10 mouse cellular contexts compared by ENCODE assay signal in the genomic region with DNA sequence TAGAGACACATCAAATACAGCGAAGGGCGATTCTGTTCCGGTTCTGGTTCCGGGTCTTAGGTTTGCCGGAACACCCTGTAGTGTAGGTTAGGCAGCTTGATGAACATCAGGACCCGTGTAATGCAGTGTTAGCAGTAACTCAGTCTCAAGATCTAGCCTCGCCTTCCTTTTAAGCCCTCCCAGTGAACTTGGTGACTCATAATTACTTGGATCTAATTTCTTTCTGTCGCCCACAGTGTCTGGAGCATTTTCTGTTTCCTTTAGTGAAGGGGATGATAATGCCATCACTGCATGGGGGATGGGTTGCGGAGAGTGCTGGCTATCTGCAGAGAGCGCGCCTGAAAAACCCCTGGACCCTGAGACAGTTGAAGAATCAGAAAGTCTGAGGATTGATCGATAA. TPM values are rescaled to one million over a fixed set of nuclear protein-coding genes. Genes with fewer than 3 reads are reported as not detected.
A peak's percentile ranks its signal among the peaks of the same experiment; 100 is the strongest.
DNase-seq lines count a peak whose midpoint lies in the region; ATAC-seq and TF ChIP-seq lines count a peak whose summit lies in the region.
"Had no signal": no experiment of that assay in that cellular context is flagged by ENCODE, and none has a peak within 500 bp of the region (broad histone marks: within the 10 kb centered on the region; RNA-seq: fewer than 3 reads in every experiment).

No protein-coding gene starts in this region.

- H3K4me3 ChIP-seq in liver, embryonic 12.5 days: 0 out of 2 replicates have a peak overlapping the region, but pooled peaks have one; percentile 20
- H3K4me3 ChIP-seq in liver, postnatal 0 days (ENCODE audit: low read depth, low read length): no peak overlapping the region
- no peak overlapping the region for H3K4me3 ChIP-seq in intestine, embryonic 14.5 days (ENCODE audit: low read depth, low read length)
- H3K4me3 ChIP-seq in stomach, embryonic 16.5 days (replicated peaks; ENCODE audit: low read length): no peak overlapping the region
- H3K4me3 ChIP-seq: neural tube, embryonic 12.5 days had no signal

- no peak for ATAC-seq in liver, embryonic 12.5 days
- ATAC-seq in liver, postnatal 0 days: no peak
- ATAC-seq in intestine, embryonic 14.5 days (replicated peaks; ENCODE audit: low FRiP score, low TSS enrichment, low read depth): 0 out of 2 replicates have a peak, but pooled peaks have one; percentile 29
- ATAC-seq in stomach, embryonic 16.5 days (ENCODE audit: insufficient read depth, low FRiP score): 0 out of 2 replicates have a peak, but pooled peaks have one; percentile 24

- H3K9ac ChIP-seq in liver, embryonic 12.5 days: no peak overlapping the region
- no peak overlapping the region for H3K9ac ChIP-seq in liver, postnatal 0 days (replicated peaks)
- H3K9ac ChIP-seq in intestine, embryonic 14.5 days (ENCODE audit: low read length): no peak overlapping the region
- H3K9ac ChIP-seq in stomach, embryonic 16.5 days (ENCODE audit: low read length): no peak overlapping the region
- H3K9ac ChIP-seq: neural tube, embryonic 12.5 days had no signal

- no peak for TF ChIP-seq CTCF in liver, postnatal 0 days (IDR thresholded peaks at IDR 0.05; ENCODE audit: low read depth)

- H3K4me1 ChIP-seq in liver, embryonic 12.5 days: peaks cover 36% of the 10 kb centered on the region
- no peaks in the 10 kb centered on the region for H3K4me1 ChIP-seq in liver, postnatal 0 days (ENCODE audit: insufficient read depth)
- H3K4me1 ChIP-seq in intestine, embryonic 14.5 days (replicated peaks; ENCODE audit: control insufficient read depth, insufficient read depth, low read length): peaks cover 3% of the 10 kb centered on the region; the same call in 1 of the 2 replicates
- H3K4me1 ChIP-seq in stomach, embryonic 16.5 days (ENCODE audit: control insufficient read depth, insufficient read depth, low read length): 0 out of 2 replicates have a peak, but pooled peaks cover 5% of the 10 kb centered on the region
- H3K4me1 ChIP-seq: neural tube, embryonic 12.5 days had no signal

- no peaks in the 10 kb centered on the region for H3K27me3 ChIP-seq in liver, embryonic 12.5 days (replicated peaks)
- H3K27me3 ChIP-seq in liver, postnatal 0 days (ENCODE audit: insufficient read depth, low read length): no peaks in the 10 kb centered on the region
- H3K27me3 ChIP-seq in intestine, embryonic 14.5 days (replicated peaks; ENCODE audit: control insufficient read depth, insufficient read depth, low read length): no peaks in the 10 kb centered on the region
- H3K27me3 ChIP-seq in stomach, embryonic 16.5 days (ENCODE audit: control insufficient read depth, insufficient read depth, low read length): no peaks in the 10 kb centered on the region
- H3K27me3 ChIP-seq: neural tube, embryonic 12.5 days had no signal

- no peaks in the 10 kb centered on the region for H3K36me3 ChIP-seq in liver, embryonic 12.5 days
- H3K36me3 ChIP-seq in liver, postnatal 0 days (replicated peaks; ENCODE audit: insufficient read depth, low read length): no peaks in the 10 kb centered on the region
- no peaks in the 10 kb centered on the region for H3K36me3 ChIP-seq in intestine, embryonic 14.5 days (ENCODE audit: control insufficient read depth, insufficient read depth, low read length)
- no peaks in the 10 kb centered on the region for H3K36me3 ChIP-seq in stomach, embryonic 16.5 days (ENCODE audit: control insufficient read depth, insufficient read depth, low read length)
- H3K36me3 ChIP-seq: neural tube, embryonic 12.5 days had no signal

- H3K9me3 ChIP-seq in liver, embryonic 12.5 days (replicated peaks): no peaks in the 10 kb centered on the region
- no peaks in the 10 kb centered on the region for H3K9me3 ChIP-seq in liver, postnatal 0 days (ENCODE audit: low read length)
- H3K9me3 ChIP-seq in intestine, embryonic 14.5 days (ENCODE audit: control insufficient read depth, low read length): no peaks in the 10 kb centered on the region
- H3K9me3 ChIP-seq in stomach, embryonic 16.5 days (replicated peaks; ENCODE audit: control insufficient read depth, low read length): no peaks in the 10 kb centered on the region
- H3K9me3 ChIP-seq: neural tube, embryonic 12.5 days had no signal

- DNase-seq in liver, postnatal 0 days: no peak
- peak; percentile 28 for DNase-seq in brain, adult 2 months (ENCODE audit: low read depth, low spot score)
- DNase-seq in intestine, embryonic 14.5 days (ENCODE audit: low spot score): no peak
- DNase-seq in cerebellum, adult 18-20 months: no peak
- no peak for DNase-seq in urinary bladder, adult 18-20 months (ENCODE audit: low spot score in 2 of 2)
- DNase-seq: kidney, adult 2 months; lung, postnatal 14 days had no signal

- TF ChIP-seq EP300 in liver, postnatal 0 days (IDR thresholded peaks at IDR 0.05; ENCODE audit: low read depth): no peak

- H3K27ac ChIP-seq in liver, embryonic 12.5 days: peak overlapping the region; percentile 27; the same call in 1 of the 2 replicates
- H3K27ac ChIP-seq in liver, postnatal 0 days (ENCODE audit: low read depth): no peak overlapping the region
- H3K27ac ChIP-seq in intestine, embryonic 14.5 days (ENCODE audit: low read depth): no peak overlapping the region
- peak overlapping the region; percentile 32 for H3K27ac ChIP-seq in stomach, embryonic 16.5 days (ENCODE audit: low read length)
- H3K27ac ChIP-seq: neural tube, embryonic 12.5 days had no signal

- peak overlapping the region; percentile 54 for H3K4me2 ChIP-seq in liver, embryonic 12.5 days
- H3K4me2 ChIP-seq in liver, postnatal 0 days (ENCODE audit: low read depth, low read length): no peak overlapping the region
- H3K4me2 ChIP-seq in intestine, embryonic 14.5 days (ENCODE audit: low read length): no peak overlapping the region
- H3K4me2 ChIP-seq in stomach, embryonic 16.5 days (ENCODE audit: low read depth, low read length): peak overlapping the region; percentile 27; the same call in 1 of the 2 replicates
- H3K4me2 ChIP-seq: neural tube, embryonic 12.5 days had no signal

- WGBS in liver, embryonic 12.5 days (ENCODE audit: insufficient replicate concordance): 60% methylated on average over 12 of the region's 12 CpGs
- 78% methylated on average over 12 of the region's 12 CpGs for WGBS in liver, postnatal 0 days (ENCODE audit: insufficient replicate concordance)
- 64% methylated on average over 12 of the region's 12 CpGs for WGBS in intestine, embryonic 14.5 days
- WGBS in stomach, embryonic 16.5 days: 60% methylated on average over 12 of the region's 12 CpGs

RNA-seq across cellular contexts. Expression of a gene that starts 26.3 kb away (rescaled TPM):
- polyA plus RNA-seq in liver, embryonic 12.5 days (2016; fragmentation: Nextera tagmentation; extraction: Ambion mirVana): 11.3 and 13.3 TPM in 2 replicates
- polyA plus RNA-seq in liver, postnatal 0 days (2015; fragmentation: Nextera tagmentation; extraction: Ambion mirVana): 7.7 and 8.0 TPM in 2 replicates
- polyA plus RNA-seq in intestine, embryonic 14.5 days (2014; fragmentation: Nextera tagmentation; extraction: Ambion mirVana): 28.0 and 28.9 TPM in 2 replicates
- polyA plus RNA-seq in stomach, embryonic 16.5 days (2015; fragmentation: Nextera tagmentation; extraction: Ambion mirVana): 18.7 and 20.8 TPM in 2 replicates

RNA-seq across cellular contexts. Expression of a gene that starts 49.7 kb away (rescaled TPM):
- 54.0 and 61.9 TPM in 2 replicates for polyA plus RNA-seq in liver, embryonic 12.5 days (2016; fragmentation: Nextera tagmentation; extraction: Ambion mirVana)
- polyA plus RNA-seq in liver, postnatal 0 days (2015; fragmentation: Nextera tagmentation; extraction: Ambion mirVana): 31.2 and 32.2 TPM in 2 replicates
- 77.5 and 83.2 TPM in 2 replicates for polyA plus RNA-seq in intestine, embryonic 14.5 days (2014; fragmentation: Nextera tagmentation; extraction: Ambion mirVana)
- 45.8 and 48.9 TPM in 2 replicates for polyA plus RNA-seq in stomach, embryonic 16.5 days (2015; fragmentation: Nextera tagmentation; extraction: Ambion mirVana)

Comparison
In these comparisons a context has a peak if more than half of its experiments do, and no peak if none do; other contexts are left out.
1. H3K27ac ChIP-seq: peak in liver, embryonic 12.5 days (single experiment) and stomach, embryonic 16.5 days (single experiment); none in liver, postnatal 0 days (single experiment) and intestine, embryonic 14.5 days (single experiment).
2. H3K4me2 ChIP-seq: peak in liver, embryonic 12.5 days (single experiment) and stomach, embryonic 16.5 days (single experiment); none in liver, postnatal 0 days (single experiment) and intestine, embryonic 14.5 days (single experiment).
3. ATAC-seq: peak in intestine, embryonic 14.5 days (single experiment) and stomach, embryonic 16.5 days (single experiment); none in liver, embryonic 12.5 days (single experiment) and liver, postnatal 0 days (single experiment).